Mouse (Mus musculus) layer of hippocampus, adult 9-10 months (tissue): ENCODE measurements around the gene Hnrnpa0.
"Not testable (repeated sequence)": the region's sequence is repeated elsewhere in the genome, so short reads cannot be mapped to it uniquely, and the experiment has no call there.

Source experiments
- DNase-seq: peaks from one replicate; pipeline ENCODE4 v3.0.0; 2022; ENCODE audit warnings: low spot score

Gene Hnrnpa0

DNA sequence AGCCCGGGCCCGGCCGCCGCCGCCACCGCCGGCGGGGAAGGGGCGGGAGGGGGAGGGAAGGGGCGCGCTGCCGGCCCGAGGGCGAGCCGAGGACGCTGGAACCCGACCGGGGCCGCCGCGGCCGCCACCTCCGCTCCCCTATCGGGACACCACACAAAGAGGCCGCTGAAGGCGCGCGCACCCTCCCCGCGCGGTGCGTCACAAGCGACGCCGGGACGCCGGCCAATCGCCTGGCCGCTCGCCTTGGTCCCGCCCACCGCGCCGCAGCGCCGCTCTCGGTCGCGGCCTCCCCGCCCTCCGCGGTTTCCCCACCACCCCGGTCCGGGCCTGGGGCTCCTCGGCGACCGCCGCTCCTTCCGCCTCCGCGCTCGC, at the start of gene Hnrnpa0:
Gene Hnrnpa0 (minus strand): TSS at position 161 of the 372 bp plus-strand sequence.
- peak; percentile 70 for DNase-seq

DNA sequence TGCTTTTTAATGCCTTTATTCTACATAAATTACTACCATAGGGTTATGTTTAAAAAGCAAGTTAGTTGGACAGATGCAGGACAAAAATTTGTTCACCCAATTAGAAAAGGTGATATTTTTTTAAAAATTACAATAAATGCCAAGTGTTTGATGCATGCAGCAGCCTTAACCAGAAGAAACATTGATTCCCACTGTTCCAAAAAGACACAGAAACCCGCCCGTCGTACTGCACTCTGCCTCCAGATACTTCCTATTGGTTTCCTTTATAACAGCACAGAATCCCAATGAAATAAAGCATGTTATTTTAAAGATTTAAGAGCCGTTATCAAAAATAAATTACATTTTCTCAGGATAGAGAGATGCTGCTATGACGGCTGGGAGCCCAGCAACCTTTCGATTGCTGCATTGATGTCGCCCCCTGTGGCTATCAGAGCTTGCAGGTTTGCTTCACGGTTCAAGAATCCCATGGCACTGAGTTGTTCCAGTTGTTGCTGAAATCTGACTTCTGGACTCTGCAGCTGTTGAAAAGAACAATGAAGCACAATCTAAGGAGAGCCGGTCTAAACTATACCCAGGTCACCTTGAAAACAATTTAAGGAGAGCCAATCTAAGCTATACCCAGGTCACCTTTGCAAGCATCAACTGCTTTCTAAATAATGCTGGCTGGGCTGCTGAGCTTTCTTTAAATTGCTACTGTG, 49.3 kb upstream of the Hnrnpa0 start:
- peak; percentile 100 for DNase-seq

DNA sequence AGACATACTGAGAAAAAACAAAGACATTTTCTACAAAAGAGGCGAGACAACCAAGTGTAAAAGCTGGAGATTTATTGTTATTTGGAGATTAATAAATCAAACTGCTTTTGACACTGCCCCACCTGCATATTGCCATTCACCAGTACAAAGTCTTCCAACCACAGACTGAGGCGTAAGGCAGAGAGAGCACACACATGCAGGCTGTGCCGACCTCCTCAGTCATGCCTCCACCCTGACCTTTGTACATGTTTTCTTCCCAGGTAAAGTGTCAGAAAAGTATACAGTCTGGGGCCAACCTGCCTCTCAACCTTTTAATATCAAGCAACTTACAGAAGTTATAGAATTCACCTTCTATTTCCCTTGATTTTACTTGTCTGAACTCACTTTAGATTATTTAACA, 47.7 kb upstream of the Hnrnpa0 start:
- no peak for DNase-seq

DNA sequence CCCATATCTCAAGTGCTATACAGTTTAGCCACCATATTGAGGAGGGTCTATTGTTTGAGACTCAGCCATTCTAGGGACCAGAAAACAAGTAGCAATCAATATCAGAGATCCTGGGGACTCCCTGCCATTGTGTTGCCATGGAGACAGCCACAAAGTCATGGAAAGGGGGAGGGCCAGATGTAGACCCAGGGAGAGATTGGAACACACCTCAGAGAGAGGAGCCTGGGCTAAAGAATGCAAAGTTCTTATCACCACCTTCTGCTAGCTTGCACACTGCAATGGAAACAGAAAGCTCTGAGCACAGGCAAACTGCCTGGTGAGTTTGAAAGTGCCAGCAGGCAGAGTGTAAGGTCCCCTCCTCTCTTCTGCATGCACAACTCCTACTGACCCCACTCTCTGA, 39.8 kb upstream of the Hnrnpa0 start:
- DNase-seq = no peak

DNA sequence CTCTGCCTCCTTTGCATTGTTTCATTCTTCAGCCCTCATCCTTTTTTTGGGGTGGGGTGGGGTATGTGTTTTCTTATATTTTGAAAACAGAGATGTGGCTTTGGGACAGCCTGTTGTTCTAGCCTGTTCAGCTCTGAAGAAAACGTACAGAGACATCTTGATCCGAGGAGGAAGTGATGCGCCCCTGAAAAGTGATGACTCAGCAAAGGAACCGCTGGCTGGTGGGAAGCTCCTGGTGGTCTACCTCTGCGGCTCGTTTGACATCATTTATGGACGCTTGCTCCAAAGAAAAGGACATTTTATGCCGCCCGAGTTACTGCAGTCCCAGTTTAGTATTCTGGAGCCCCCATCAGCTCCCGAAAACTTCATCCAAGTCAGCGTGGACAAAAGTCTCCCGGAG, 35.0 kb upstream of the Hnrnpa0 start:
- no peak for DNase-seq

DNA sequence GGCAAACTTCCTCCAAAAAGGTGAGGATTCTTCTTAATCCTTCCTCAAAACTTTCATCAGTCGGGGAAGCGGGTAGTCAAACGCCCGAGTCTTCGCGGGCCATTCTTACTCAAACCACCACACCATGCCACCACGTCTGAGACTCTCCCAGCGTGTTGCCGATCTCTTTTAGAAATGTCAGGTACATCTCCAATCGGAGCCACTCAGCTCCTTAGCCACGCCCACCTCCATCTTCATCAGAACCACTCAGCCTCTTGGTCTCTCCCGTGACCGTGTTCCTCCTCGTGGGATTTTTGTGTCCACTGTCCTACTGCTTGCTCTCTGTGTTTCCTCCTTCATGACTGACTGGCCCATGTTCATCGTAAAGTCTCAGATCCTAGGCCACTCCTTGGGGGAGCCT, 32.4 kb upstream of the Hnrnpa0 start:
- no peak for DNase-seq

DNA sequence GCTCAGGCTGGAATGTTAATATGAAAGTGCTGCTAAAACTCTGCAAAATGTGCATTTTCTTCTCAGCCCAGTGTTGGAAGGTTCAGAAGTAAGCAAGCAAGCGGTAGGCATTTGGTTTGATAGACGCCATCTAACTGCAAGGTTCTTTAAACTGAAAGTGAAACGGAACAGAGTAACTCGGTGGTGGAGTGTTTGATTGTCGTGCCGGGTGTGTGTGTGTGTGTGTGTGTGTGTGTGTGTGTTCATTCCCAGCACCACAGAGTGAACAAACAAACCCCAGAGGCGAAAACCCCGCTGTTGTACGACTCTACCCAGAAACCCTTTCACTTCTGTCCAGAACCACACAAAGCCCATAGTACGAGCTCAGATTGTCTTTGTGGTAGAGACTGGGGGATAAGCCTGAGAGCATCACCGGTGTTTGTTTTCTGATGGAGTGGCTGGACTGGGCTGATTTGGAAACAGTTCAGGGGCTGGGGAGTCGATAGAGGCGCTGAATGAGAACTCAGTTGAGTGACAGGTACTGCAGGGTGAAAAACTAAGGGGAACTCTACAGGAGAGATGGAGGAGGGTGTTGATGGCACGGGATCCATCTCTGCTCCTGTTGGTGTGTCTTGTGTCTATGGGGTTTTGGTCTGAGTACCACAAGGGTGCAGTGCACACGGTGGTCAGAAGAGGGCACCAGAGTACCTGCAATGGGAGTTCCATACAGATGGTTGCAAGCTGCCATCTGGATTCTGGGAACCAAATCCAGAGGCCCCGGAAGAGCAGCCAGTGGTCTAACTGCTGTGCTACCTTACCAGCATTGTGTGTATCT, 29.9 kb upstream of the Hnrnpa0 start:
- DNase-seq = peak; percentile 96

DNA sequence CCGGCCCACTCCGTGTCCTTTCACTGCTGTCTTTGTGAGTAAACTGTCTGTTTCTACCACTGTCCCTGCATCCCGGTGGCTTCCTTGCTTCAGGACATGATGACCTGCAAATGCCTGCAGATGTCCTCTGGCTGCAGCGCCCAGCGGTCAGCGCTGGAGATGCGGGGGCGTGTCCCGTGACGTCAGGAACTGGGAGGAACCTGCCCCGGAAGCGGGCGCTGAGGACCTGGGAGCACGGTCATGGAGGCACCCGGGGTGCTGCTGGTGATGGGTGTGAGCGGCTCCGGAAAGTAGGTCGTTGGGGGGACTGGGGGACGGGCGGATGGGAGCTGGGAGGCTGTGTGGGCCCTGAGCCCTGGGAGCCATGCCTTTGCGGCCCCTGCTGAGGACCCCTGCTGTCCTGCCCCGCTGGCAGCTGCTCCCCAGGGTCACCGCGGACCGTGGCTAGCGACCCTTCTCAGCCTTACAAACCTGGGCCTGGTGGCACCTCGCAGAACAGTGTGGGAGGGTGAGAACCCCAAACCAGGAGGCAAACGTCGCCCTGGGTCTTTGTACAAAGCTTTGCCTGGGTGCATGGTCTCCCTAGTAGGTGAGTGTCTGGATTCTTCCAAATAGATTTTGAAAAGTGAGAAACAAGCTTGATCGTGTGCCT, 29.2 kb upstream of the Hnrnpa0 start, which contains the start of gene Idnk:
Gene Idnk (plus strand): TSS at position 203 of the 652 bp plus-strand sequence.
- DNase-seq = peak; percentile 30

DNA sequence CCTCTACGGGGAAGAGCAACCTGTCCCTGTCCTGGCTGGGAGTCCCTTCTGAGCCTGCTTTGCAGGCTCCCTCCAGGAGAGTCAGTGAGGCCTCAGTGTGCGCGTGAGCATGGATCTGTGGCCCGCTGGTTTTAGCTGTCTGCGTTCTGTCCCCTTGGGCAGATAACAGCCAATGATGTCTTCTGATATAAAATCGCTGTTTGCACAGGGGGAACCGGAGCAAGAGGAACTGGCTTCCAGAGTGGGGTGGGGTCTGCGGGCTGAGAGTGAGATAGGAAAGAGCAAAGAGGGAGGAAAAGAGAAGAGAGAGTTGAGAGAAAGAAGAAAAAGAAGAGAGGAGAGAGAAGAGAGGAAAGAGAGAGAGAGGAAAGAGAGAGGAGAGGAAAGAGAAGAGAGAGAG, 28.7 kb upstream of the Hnrnpa0 start:
- DNase-seq = no peak

DNA sequence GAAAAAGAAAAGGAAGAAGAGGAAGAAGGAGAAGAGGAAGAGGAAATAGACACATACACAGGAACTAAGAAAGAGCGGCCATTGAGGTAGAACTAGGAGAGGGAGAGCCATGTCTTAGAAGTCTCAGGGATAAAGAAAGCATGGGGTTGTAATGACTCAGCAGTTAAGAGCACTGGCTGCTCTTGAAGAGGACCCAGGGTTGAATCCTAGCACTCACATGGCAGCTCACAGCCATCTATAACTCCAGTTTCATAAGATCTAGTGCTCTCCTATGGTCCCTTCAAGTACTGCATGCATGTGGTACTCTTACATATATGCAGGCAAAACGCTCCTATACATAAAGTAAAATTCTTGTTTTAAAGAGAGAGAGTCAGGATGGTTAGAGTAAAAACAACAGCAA, 27.7 kb upstream of the Hnrnpa0 start:
- no peak for DNase-seq

DNA sequence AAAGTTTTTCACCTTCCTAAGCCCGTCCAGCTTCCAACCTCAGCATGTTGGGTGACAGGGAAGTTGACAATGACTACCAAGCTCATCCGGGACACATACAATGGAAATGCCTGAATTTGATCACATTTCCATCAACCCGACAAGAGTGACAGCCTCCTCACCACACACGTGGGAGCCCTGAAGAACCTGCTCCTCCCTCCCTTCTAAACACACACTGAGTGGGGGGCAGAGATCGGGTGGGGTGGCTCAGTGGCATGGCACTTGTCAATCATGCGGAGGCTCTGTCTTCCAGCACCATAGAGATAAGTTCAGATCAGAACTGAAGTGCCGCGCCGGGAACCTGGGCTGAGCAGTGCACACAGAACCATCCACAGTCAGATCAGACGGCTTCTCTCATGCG, 22.1 kb upstream of the Hnrnpa0 start:
- no peak for DNase-seq

DNA sequence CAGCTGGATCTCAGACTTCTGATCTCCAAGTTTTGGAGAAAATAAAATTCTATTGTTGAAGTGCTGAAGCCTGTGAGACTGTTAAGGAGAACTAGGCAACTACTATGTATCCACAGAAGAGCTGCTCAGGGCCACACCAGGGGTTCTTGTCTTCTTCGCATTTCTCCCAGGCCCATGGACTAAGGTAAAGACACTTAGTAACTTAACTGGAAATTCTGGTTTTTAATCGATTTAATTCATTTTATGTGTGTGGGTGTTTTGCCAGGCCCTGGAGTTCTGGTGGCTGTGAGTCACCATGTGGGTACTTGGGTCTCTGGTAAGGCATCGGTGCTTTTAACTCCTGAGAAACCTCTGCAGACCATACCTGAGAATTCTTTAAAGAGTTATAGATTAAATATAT, 21.3 kb upstream of the Hnrnpa0 start:
- DNase-seq = no peak

DNA sequence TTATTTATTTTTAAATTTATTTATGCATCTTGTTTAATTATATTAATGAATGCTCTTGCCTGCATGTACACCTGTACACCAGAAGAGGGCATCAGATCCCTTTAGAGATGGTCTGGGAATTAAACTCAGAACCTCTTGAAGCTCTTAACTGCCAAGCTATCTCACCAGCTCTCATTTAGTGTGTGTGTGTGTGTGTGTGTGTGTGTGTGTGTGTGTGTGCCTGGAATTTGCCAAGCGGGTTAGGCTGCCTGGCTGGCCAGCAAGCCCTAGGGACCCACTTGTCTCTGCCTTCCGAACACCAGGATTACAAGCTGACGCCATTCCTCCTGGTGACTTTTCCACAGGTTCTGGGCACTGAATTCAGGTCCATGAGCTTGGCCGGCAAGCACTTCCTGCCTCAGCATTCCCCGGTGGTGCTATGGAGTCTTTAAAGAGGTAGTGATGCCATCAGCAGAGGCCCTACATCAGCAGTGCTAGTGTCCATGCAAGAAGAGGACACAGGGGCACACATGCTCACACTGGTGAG, 20.7 kb upstream of the Hnrnpa0 start:
- peak; percentile 10 for DNase-seq

DNA sequence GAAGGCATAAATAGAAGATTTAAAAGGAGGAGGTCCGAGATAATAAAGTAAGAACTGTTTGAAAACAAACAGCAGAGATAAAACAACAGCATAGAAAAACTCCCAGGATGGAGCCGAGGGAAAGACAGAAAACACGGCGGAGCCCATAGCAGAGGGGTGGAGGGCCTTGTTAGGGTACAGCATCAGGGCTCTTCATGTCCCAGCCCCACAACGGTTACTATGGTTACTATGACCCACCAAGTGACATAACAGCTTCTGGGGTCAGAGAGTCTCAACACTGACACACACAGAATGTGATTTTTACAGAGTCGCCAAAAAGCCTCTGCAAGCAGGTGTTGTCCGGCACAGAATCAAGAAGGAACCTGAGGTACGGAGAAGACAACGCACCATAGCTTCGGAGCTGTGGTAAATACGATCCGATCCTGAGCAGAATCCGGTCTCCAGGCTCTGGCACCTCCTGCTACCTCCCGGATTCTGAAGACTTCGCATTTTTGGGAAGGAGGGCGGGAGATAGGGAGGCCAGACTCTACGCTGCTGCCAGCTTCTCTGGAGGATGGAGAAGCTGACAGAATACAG, 20.0 kb upstream of the Hnrnpa0 start:
- DNase-seq = no peak

DNA sequence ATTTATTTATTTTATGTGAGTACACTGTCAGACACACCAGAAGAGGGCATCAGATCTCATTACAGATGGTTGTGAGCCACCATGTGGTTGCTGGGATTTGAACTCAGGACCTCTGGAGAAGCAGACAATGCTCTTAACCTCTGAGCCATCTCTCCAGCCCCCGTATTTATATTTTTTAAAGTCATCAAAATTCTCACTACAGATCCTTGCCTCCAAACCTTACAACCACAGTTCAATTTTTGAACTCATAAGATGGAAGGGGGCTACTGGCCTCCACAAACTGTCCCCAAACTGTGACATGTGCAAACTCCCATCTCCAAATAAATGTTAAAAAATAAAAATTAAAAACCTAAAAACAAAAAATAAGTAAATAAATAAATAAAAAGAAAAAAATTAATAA, 19.4 kb upstream of the Hnrnpa0 start:
- no peak for DNase-seq

DNA sequence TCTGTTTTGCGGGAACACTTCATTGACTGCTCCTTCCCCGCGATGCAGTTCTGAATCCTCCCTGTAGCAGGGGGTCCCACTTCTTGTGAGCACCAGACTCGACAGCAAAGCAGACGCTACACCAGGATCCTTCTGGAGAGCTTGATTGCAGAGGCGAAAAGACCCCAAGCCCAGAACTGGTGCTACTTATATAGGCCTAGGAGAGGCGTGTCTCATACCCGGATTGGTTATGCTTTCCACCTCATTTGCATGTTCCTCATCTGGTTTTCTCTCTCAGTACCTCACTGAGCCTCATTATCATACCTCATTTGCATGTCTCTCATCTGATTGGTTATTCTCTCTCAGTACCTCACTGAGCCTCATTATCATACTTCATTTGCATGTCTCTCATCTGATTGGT, 18.2 kb upstream of the Hnrnpa0 start:
- not testable (repeated sequence) for DNase-seq

DNA sequence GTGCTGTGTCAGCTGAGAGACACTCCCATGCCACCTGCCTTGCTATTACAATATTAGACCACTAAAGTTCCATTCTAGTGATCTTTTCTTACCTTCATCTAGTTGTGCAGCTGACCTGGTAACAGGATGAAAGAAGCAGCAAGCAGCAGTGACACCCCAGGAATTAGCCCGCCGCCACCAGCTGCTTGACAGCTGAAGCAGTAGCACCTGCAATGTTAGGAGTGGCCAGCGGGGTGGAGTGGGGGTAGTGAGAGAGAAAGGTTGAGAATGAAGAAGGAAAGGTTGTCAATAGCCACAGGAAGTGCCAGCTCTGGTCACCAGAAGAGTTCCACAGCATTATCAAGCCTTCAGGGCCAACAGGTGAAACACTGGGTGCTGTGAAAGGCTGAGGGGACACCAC, 3.3 kb upstream of the Hnrnpa0 start:
- no peak for DNase-seq

DNA sequence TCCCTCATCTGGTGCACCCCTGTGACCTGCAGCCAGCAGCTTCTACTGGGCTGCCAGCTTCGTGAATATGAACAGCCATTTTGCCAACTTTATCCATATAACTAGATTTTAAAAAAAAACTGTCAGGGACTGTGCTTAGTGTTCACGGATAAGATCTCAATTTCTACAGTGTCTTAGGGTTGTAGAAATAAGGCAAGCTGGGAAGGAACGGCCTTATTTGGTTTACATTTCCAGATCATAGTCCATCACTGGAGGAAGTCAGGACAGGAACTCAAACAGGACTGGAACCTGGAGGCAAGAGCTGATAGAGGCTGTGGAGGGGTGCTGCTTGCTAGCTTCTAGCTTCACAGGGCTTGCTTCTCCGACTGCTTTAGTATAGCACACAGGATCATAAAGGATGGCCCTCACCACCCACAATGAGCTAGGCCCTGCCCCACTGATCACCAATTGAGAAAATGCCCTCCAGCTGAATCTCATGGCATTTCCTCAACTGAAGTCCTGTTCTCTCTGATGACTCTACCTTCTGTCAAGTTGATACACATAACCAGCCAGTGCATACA, 1.4 kb upstream of the Hnrnpa0 start:
- no peak for DNase-seq

DNA sequence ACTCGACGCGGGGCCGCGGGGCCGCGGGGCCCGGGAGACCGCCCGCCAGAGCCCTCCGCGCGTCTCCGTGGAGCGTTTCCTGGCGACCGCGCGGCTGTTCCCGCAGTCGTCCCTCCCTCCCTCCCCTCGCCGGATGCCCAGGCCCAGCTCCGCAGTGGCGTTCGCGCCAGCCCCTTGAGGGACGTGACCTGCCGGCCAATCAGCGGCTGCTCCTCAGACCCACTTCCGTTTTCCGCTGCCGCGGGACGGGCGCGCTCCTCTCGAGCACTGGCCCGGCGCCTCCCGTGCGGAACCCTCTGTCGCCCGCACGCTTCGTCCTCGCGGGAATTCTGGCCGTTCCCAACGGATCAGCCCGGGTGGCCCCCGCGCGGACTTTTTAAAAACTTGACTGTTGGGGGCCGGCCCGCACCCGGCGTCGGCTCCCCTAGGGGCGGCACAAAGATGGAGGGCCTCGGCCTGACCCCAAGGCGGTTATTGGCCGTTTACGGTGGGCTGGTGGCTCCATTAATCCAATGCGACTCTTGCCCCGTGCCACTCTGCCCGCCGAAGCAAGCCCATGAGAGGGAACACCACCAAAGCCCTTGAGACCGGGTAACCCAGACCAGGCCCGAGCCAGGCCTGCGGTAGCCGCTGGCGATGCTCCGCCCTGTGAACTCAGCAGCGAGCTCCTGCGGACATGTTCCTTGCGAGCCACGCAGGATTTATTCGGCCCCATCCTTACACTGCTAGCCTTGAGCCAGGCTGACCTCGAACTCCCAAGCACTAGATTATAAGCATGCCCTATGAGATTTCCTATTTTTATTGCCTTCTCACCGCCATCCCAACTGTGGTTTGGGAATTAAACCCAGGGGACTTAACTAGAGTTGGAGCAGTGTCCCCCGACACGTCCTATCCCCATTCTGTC, 664 bp upstream of the Hnrnpa0 start:
- DNase-seq = peak; percentile 78

DNA sequence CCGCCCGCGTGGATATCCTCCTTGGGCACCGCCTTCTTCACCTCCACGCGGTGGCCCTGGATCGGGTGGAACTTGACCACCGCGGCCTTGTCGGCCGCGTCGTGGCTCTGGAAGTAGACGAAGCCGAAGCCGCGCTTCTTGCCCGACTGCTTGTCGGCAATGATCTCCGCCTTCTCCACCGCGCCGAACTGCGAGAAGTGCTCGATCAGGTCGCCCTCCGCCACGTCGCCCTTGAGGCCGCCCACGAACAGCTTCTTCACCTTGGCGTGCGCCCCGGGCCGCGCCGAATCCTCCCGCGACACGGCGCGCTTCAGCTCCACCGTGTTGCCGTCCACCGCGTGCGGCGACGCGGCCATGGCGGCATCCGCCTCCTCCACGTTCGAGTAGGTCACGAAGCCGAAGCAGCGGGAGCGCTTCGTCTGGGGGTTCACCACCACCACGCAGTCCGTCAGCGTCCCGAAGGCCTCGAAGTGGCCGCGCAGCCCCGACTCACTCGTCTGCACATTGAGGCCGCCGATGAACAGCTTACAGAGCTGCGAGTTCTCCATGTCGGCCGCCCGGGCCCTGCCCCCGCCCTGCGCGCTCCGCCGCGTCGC, 492 bp downstream of the Hnrnpa0 start:
- no peak for DNase-seq
